Mouse (Mus musculus): ENCODE measurements around the gene Mast4. TPM values are rescaled to one million over a fixed set of nuclear protein-coding genes. Genes with fewer than 3 reads are reported as not detected.

Gene Mast4
- polyA plus RNA-seq, 1 experiment from 2014 or later = 2.5 TPM

- Histone ChIP-seq H3K36me3 (ENCODE audit: control insufficient read depth, insufficient read depth) (no peaks in the 10 kb centered on the region), H3K9me3 (replicated peaks; ENCODE audit: control insufficient read depth, low read length) (no peaks in the 10 kb centered on the region), H3K4me1 (ENCODE audit: control insufficient read depth, low read depth, low read length) (no peaks in the 10 kb centered on the region), H3K4me2 (ENCODE audit: low read depth, low read length) (no peak overlapping the region), H3K9ac (ENCODE audit: low read depth, low read length) (no peak overlapping the region), H3K27me3 (ENCODE audit: control insufficient read depth, insufficient read depth, low read depth, low read length) (peaks cover 21% of the 10 kb centered on the region), H3K4me3 (ENCODE audit: low read depth, low read length) (no peak overlapping the region), H3K27ac (ENCODE audit: low read length) (no peak overlapping the region)
- ATAC-seq (ENCODE audit: low read depth) = no peak
- WGBS (ENCODE audit: insufficient replicate concordance) = 53% methylated on average over 5 of the region's 5 CpGs
Observed at GRCm38 (mm10) chr13:103094595-103094994, 239.7 kb downstream of the Mast4 start.

GRCm38 (mm10) chr13:103093713-103094112 is 240.6 kb downstream of the Mast4 start:
- ATAC-seq (ENCODE audit: low read depth) = no peak
- H3K4me1 ChIP-seq (ENCODE audit: control insufficient read depth, low read depth, low read length) = no peaks in the 10 kb centered on the region
- no peak overlapping the region for H3K4me2 ChIP-seq (ENCODE audit: low read depth, low read length)
- no peak overlapping the region for H3K4me3 ChIP-seq (ENCODE audit: low read depth, low read length)
- no peaks in the 10 kb centered on the region for H3K9me3 ChIP-seq (replicated peaks; ENCODE audit: control insufficient read depth, low read length)
- H3K36me3 ChIP-seq (ENCODE audit: control insufficient read depth, insufficient read depth) = no peaks in the 10 kb centered on the region
- peaks cover 21% of the 10 kb centered on the region for H3K27me3 ChIP-seq (ENCODE audit: control insufficient read depth, insufficient read depth, low read depth, low read length)
- 50% methylated on average over 1 of the region's 1 CpGs for WGBS (ENCODE audit: insufficient replicate concordance)
- H3K9ac ChIP-seq (ENCODE audit: low read depth, low read length) = no peak overlapping the region
- H3K27ac ChIP-seq (ENCODE audit: low read length) = no peak overlapping the region

- 63% methylated on average over 15 of the region's 15 CpGs for WGBS (ENCODE audit: insufficient replicate concordance)
Observed at GRCm38 (mm10) chr13:103085540-103086121, 248.7 kb downstream of the Mast4 start.

GRCm38 (mm10) chr13:103082891-103083290 is 251.4 kb downstream of the Mast4 start:
- no peak for ATAC-seq (ENCODE audit: low read depth)
- 47% methylated on average over 6 of the region's 6 CpGs for WGBS (ENCODE audit: insufficient replicate concordance)
- H3K9ac ChIP-seq (ENCODE audit: low read depth, low read length) = no peak overlapping the region

More at GRCm38 (mm10) chr13:103085540-103086121, 248.7 kb downstream of the Mast4 start:
- H3K9me3 ChIP-seq (replicated peaks; ENCODE audit: control insufficient read depth, low read length) = no peaks in the 10 kb centered on the region
- ATAC-seq (ENCODE audit: low read depth) = no peak
- H3K36me3 ChIP-seq (ENCODE audit: control insufficient read depth, insufficient read depth) = no peaks in the 10 kb centered on the region
- H3K9ac ChIP-seq (ENCODE audit: low read depth, low read length) = no peak overlapping the region
- H3K4me3 ChIP-seq (ENCODE audit: low read depth, low read length) = no peak overlapping the region
- H3K4me2 ChIP-seq (ENCODE audit: low read depth, low read length) = no peak overlapping the region
- H3K4me1 ChIP-seq (ENCODE audit: control insufficient read depth, low read depth, low read length) = no peaks in the 10 kb centered on the region
- H3K27me3 ChIP-seq (ENCODE audit: control insufficient read depth, insufficient read depth, low read depth, low read length) = no peaks in the 10 kb centered on the region
- no peak overlapping the region for H3K27ac ChIP-seq (ENCODE audit: low read length)

GRCm38 (mm10) chr13:103079806-103080205 is 254.5 kb downstream of the Mast4 start:
- Histone ChIP-seq H3K36me3 (ENCODE audit: control insufficient read depth, insufficient read depth) (no peaks in the 10 kb centered on the region), H3K4me3 (ENCODE audit: low read depth, low read length) (no peak overlapping the region), H3K4me2 (ENCODE audit: low read depth, low read length) (no peak overlapping the region), H3K27me3 (ENCODE audit: control insufficient read depth, insufficient read depth, low read depth, low read length) (no peaks in the 10 kb centered on the region), H3K9ac (ENCODE audit: low read depth, low read length) (no peak overlapping the region), H3K9me3 (replicated peaks; ENCODE audit: control insufficient read depth, low read length) (no peaks in the 10 kb centered on the region), H3K4me1 (ENCODE audit: control insufficient read depth, low read depth, low read length) (no peaks in the 10 kb centered on the region), H3K27ac (ENCODE audit: low read length) (no peak overlapping the region)
- no peak for ATAC-seq (ENCODE audit: low read depth)
- 52% methylated on average over 4 of the region's 4 CpGs for WGBS (ENCODE audit: insufficient replicate concordance)

More at GRCm38 (mm10) chr13:103082891-103083290, 251.4 kb downstream of the Mast4 start:
- Histone ChIP-seq H3K4me2 (ENCODE audit: low read depth, low read length) (no peak overlapping the region), H3K9me3 (replicated peaks; ENCODE audit: control insufficient read depth, low read length) (no peaks in the 10 kb centered on the region), H3K36me3 (ENCODE audit: control insufficient read depth, insufficient read depth) (no peaks in the 10 kb centered on the region), H3K4me3 (ENCODE audit: low read depth, low read length) (no peak overlapping the region), H3K4me1 (ENCODE audit: control insufficient read depth, low read depth, low read length) (no peaks in the 10 kb centered on the region), H3K27ac (ENCODE audit: low read length) (no peak overlapping the region), H3K27me3 (ENCODE audit: control insufficient read depth, insufficient read depth, low read depth, low read length) (no peaks in the 10 kb centered on the region)

- ATAC-seq (ENCODE audit: low read depth) = no peak
- H3K4me2 ChIP-seq (ENCODE audit: low read depth, low read length) = no peak overlapping the region
- no peak overlapping the region for H3K9ac ChIP-seq (ENCODE audit: low read depth, low read length)
- H3K4me1 ChIP-seq (ENCODE audit: control insufficient read depth, low read depth, low read length) = no peaks in the 10 kb centered on the region
- H3K27ac ChIP-seq (ENCODE audit: low read length) = no peak overlapping the region
- no peaks in the 10 kb centered on the region for H3K9me3 ChIP-seq (replicated peaks; ENCODE audit: control insufficient read depth, low read length)
- no peak overlapping the region for H3K4me3 ChIP-seq (ENCODE audit: low read depth, low read length)
- 72% methylated on average over 6 of the region's 6 CpGs for WGBS (ENCODE audit: insufficient replicate concordance)
- no peaks in the 10 kb centered on the region for H3K27me3 ChIP-seq (ENCODE audit: control insufficient read depth, insufficient read depth, low read depth, low read length)
- H3K36me3 ChIP-seq (ENCODE audit: control insufficient read depth, insufficient read depth) = no peaks in the 10 kb centered on the region
Observed at GRCm38 (mm10) chr13:103078815-103079214, 255.5 kb downstream of the Mast4 start.

- Histone ChIP-seq H3K4me2 (ENCODE audit: low read depth, low read length) (no peak overlapping the region), H3K9ac (ENCODE audit: low read depth, low read length) (no peak overlapping the region), H3K9me3 (replicated peaks; ENCODE audit: control insufficient read depth, low read length) (no peaks in the 10 kb centered on the region), H3K4me1 (ENCODE audit: control insufficient read depth, low read depth, low read length) (no peaks in the 10 kb centered on the region), H3K4me3 (ENCODE audit: low read depth, low read length) (no peak overlapping the region), H3K27ac (ENCODE audit: low read length) (no peak overlapping the region), H3K27me3 (ENCODE audit: control insufficient read depth, insufficient read depth, low read depth, low read length) (no peaks in the 10 kb centered on the region), H3K36me3 (ENCODE audit: control insufficient read depth, insufficient read depth) (no peaks in the 10 kb centered on the region)
- ATAC-seq (ENCODE audit: low read depth) = no peak
- 52% methylated on average over 4 of the region's 4 CpGs for WGBS (ENCODE audit: insufficient replicate concordance)
Observed at GRCm38 (mm10) chr13:103073461-103073860, 260.8 kb downstream of the Mast4 start.

- H3K4me1 ChIP-seq (ENCODE audit: control insufficient read depth, low read depth, low read length) = no peaks in the 10 kb centered on the region
- no peak overlapping the region for H3K4me2 ChIP-seq (ENCODE audit: low read depth, low read length)
- no peaks in the 10 kb centered on the region for H3K36me3 ChIP-seq (ENCODE audit: control insufficient read depth, insufficient read depth)
- WGBS (ENCODE audit: insufficient replicate concordance) = 61% methylated on average over 3 of the region's 3 CpGs
- no peak overlapping the region for H3K4me3 ChIP-seq (ENCODE audit: low read depth, low read length)
- H3K27me3 ChIP-seq (ENCODE audit: control insufficient read depth, insufficient read depth, low read depth, low read length) = no peaks in the 10 kb centered on the region
- H3K9ac ChIP-seq (ENCODE audit: low read depth, low read length) = no peak overlapping the region
- no peaks in the 10 kb centered on the region for H3K9me3 ChIP-seq (replicated peaks; ENCODE audit: control insufficient read depth, low read length)
- no peak for ATAC-seq (ENCODE audit: low read depth)
- H3K27ac ChIP-seq (ENCODE audit: low read length) = no peak overlapping the region
Observed at GRCm38 (mm10) chr13:103071783-103072182, 262.5 kb downstream of the Mast4 start.

- H3K4me1 ChIP-seq (ENCODE audit: control insufficient read depth, low read depth, low read length) = no peaks in the 10 kb centered on the region
- no peaks in the 10 kb centered on the region for H3K27me3 ChIP-seq (ENCODE audit: control insufficient read depth, insufficient read depth, low read depth, low read length)
- ATAC-seq (ENCODE audit: low read depth) = no peak
- H3K9me3 ChIP-seq (replicated peaks; ENCODE audit: control insufficient read depth, low read length) = no peaks in the 10 kb centered on the region
- H3K36me3 ChIP-seq (ENCODE audit: control insufficient read depth, insufficient read depth) = no peaks in the 10 kb centered on the region
- no peak overlapping the region for H3K27ac ChIP-seq (ENCODE audit: low read length)
- WGBS (ENCODE audit: insufficient replicate concordance) = 35% methylated on average over 7 of the region's 7 CpGs
- H3K4me3 ChIP-seq (ENCODE audit: low read depth, low read length) = no peak overlapping the region
- H3K4me2 ChIP-seq (ENCODE audit: low read depth, low read length) = no peak overlapping the region
- no peak overlapping the region for H3K9ac ChIP-seq (ENCODE audit: low read depth, low read length)
Observed at GRCm38 (mm10) chr13:103067581-103068166, 266.6 kb downstream of the Mast4 start.
